Mouse (Mus musculus) yolk sac, embryonic 10.5 days (tissue): Measurements from ENCODE around the gene Rnf157.
A peak's percentile ranks its signal among the peaks of the same experiment; 100 is the strongest.

Experiments
- DNase-seq: peaks from one replicate; pipeline ENCODE4 v3.0.0-alpha.2; 2017; ENCODE audit warnings: low spot score

Rnf157 gene

DNA sequence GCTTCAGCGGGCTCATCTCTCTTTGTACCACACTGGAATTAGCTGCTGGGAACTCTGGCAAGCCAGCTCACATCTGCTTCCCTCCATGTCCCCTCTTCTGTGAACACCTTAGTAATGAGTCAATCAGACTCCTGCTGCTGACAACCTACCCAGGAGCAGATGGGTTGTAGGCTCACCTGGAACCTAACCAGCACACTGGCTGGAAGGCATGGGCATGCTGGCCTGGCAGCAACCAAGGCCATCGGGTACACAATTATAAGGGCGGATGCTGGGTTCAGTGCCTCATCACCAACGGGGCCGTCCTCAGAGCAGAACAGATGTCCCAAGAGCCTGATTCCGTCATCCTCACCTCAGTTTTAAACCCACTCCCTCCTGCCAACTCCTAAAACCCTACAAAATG, 114.2 kb downstream of the Rnf157 start:
- no peak for DNase-seq

- no peak for DNase-seq
Observed at GRCm38 (mm10) chr11:116298221-116298620, 114.6 kb downstream of the Rnf157 start.

DNA sequence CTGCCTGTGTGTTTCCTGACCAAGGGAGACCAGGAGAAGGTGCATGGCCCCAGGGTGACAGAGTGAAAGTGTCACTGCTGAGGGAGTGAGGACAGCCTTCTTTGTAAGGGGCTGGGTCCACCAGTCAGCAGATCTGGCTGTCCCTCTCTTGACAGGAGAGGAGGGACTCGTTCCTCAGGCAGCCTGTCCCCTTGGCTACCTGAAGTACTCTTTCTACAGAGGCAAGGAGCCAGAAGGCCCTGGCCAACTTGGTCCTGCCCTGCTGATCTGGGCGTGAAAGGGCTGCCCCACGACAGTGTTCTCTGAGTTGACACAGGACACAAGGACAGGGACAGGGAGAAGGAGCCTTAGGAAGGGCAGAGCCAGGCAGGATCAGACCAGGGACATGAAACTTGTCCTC, 115.8 kb downstream of the Rnf157 start:
- no peak for DNase-seq

DNA sequence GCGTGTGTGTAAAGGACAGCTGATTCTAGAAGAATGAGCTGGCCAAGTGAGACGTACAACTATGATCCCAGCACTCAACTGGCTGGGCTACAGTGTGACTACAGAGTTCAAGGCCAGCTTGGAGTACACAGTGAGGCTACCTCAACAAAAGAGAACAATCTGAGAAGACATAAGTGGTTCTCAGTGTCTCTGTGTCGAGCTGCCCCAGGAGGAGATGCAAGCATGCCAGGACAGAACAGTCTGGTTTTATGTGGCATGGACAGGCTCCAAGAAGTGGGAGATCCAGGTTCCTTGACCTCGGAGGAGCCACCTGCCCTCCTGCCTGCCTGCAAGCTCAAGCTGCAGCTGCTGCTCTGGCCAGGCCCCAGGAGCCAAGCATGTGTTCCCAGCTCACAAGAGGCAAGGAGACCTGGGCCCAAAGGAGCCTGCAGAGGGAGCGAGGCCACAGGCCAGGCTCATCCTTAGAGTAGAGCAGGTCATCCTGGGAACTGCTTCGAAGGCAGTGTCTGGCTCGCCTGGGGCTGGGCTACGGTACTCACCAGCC, 116.6 kb downstream of the Rnf157 start:
- no peak for DNase-seq

- DNase-seq: peak; percentile 62
Observed at GRCm38 (mm10) chr11:116294319-116294718, 118.5 kb downstream of the Rnf157 start.

DNA sequence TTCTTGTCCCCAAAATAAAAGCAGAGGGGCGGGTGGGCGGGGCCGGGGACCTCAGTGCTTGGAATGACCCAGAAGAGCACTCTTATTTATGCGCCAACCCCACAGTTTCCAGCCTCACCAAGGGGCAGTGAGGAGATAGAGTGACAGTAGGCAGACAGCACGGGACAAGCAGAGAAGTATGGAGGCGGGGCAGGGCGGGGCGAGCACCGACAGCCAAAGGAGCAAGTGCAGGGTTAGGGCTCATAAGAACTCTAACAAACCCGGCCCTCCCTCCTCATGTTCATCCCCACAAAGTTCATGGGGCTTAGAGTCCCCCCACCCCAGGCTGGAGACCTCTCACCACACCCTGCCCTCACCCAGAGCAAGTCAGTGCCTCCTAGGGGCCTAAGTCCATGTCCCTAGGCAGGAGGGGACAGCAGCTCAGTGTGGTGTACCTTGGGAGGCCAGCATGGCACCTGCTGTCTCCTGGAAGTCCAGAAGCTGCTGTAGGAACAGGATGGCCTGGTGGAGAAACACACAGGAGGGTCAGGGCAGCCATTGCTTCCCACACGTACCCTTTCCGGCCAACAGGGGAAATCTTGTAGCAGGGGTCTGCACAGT, 119.2 kb downstream of the Rnf157 start:
- no peak for DNase-seq

DNA sequence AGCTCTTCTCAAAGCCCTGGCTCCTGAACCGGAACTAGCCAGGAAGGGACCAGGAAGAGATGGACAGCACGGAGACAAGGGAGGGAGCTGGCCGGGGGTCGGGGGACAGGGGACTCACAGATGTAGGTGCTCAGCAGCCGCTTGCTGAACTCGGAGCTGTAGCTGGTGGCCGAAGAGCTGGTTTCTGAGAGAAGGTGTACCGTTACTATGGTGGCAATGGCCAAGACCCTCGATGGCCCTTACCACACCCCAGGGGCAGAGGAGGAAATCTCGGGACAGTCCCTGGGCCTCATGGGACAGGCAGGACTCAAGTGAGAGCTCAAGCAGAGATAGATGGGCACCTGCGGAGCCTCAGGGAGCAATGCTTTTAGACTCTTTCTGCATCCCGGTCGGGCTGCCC, 120.4 kb downstream of the Rnf157 start:
- no peak for DNase-seq

DNA sequence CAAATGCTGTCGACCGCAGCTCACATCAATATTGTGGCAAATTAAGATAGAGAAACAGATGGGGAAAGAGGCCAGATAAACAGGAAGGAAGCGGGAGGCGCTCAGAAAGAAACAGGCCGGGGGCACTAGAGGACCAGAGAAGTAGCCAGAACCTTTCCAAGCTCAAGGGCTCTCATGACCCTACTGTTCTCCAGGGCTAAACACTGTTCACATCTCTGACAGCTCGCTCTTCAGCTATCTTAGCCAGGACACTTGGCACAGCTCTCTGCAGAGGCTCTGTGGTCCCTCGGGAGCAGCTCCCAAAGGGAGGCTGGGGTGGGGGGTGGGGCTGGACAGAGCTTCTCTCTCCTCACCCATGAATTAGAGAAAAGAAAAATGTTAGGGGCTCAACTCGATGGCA, 122.3 kb downstream of the Rnf157 start:
- DNase-seq: no peak

DNA sequence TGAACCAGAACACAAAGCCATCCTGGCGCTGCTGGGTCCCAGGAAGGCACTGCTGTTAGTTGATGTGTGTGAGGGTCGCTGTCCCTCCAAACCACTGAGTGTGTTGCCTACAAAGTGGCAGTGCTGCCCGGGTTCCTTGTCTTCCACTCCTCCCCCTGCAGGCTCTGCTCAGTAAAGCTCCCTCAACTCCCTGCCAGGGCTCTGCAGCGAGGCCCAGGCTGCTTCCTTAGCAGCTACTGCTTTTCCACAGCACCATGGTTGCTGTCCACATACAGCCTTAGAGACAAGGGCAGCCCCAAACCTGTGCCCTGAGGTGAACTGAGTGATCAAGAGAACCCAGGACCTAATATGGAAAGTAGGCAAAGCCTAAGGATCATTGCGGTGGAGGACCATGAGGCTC, 125.5 kb downstream of the Rnf157 start:
- no peak for DNase-seq
